Mouse (Mus musculus) neural tube, embryonic 14.5 days (tissue): ENCODE results near the gene Lrch1. TPM values are rescaled to one million over a fixed set of nuclear protein-coding genes. Genes with fewer than 3 reads are reported as not detected.

Source experiments
- ATAC-seq: fragments of 200-750 bp; cut with Nextera tagmentation; 2 replicates; pipeline ENCODE4 v1.8.0; 2017; ENCODE audit warnings: low read depth, mild to moderate bottlenecking, moderate TSS enrichment, moderate library complexity
- H3K27ac ChIP-seq: fragments of 300-500 bp; sonication (generic); 2 replicates; pipeline ENCODE4 v1.5.1; 2014; ENCODE audit warnings: low read depth, mild to moderate bottlenecking, control low read depth, low read length, moderate library complexity, mixed read lengths
- H3K27me3 ChIP-seq: fragments of 300-500 bp; sonication (generic); 2 replicates; pipeline ENCODE4 v1.6.1; 2014; ENCODE audit warnings: low read length; ENCODE audit not compliant: control insufficient read depth, insufficient read depth
- H3K36me3 ChIP-seq: fragments of 300-500 bp; sonication (generic); 2 replicates; pipeline ENCODE4 v1.6.1; 2014; ENCODE audit warnings: low read length, mixed read lengths; ENCODE audit not compliant: control insufficient read depth, insufficient read depth
- H3K4me1 ChIP-seq: fragments of 300-500 bp; sonication (generic); 2 replicates; pipeline ENCODE4 v1.6.1; 2014; ENCODE audit warnings: low read length; ENCODE audit not compliant: control insufficient read depth, insufficient read depth
- H3K4me2 ChIP-seq: fragments of 300-500 bp; sonication (generic); 2 replicates; pipeline ENCODE4 v1.6.1; 2014; ENCODE audit warnings: mild to moderate bottlenecking, low read depth, low read length, control low read depth
- H3K4me3 ChIP-seq: fragments of 300-500 bp; sonication (generic); 2 replicates; pipeline ENCODE4 v1.5.1; 2014; ENCODE audit warnings: low read depth, low read length, control low read depth, mixed read lengths
- H3K9ac ChIP-seq: fragments of 300-500 bp; sonication (generic); replicated peaks from 2 replicates; pipeline ENCODE4 v1.6.1; 2014; ENCODE audit warnings: low read depth, mild to moderate bottlenecking, control low read depth, low read length, mixed read lengths
- H3K9me3 ChIP-seq: fragments of 300-500 bp; sonication (generic); 2 replicates; pipeline ENCODE4 v1.6.1; 2016; ENCODE audit warnings: low read length; ENCODE audit not compliant: control insufficient read depth
- WGBS: fragments of 180-500 bp; shearing (Covaris S2); extraction: QIAGEN DNeasy Blood & Tissue Kit; methylation state at CpG from one replicate; pipeline ENCODE4 v1.1.7; 2014; 5-methylcytosine and 5-hydroxymethylcytosine counted together
- polyA plus RNA-seq: library from polyadenylated mRNA; unstranded; fragments of >200 nt; fragmentation: Nextera tagmentation; extraction: Ambion mirVana; gene quantifications from 2 replicates; pipeline ENCODE4 v1.2.1, GENCODE M21; 2014

Lrch1 gene
- polyA plus RNA-seq, 1 experiment from 2014 or later = 21.7 TPM

GRCm38 (mm10) chr14:74929739-74930138 is 17.9 kb downstream of the Lrch1 start:
- Histone ChIP-seq H3K4me2 (no peak overlapping the region), H3K9me3 (no peaks in the 10 kb centered on the region), H3K36me3 (no peaks in the 10 kb centered on the region), H3K4me1 (peaks cover 9% of the 10 kb centered on the region; the same call in 1 of the 2 replicates), H3K9ac (no peak overlapping the region), H3K27ac (no peak overlapping the region), H3K4me3 (no peak overlapping the region), H3K27me3 (no peaks in the 10 kb centered on the region)
- ATAC-seq = no peak
- WGBS = 81% methylated on average over 2 of the region's 2 CpGs

DNA sequence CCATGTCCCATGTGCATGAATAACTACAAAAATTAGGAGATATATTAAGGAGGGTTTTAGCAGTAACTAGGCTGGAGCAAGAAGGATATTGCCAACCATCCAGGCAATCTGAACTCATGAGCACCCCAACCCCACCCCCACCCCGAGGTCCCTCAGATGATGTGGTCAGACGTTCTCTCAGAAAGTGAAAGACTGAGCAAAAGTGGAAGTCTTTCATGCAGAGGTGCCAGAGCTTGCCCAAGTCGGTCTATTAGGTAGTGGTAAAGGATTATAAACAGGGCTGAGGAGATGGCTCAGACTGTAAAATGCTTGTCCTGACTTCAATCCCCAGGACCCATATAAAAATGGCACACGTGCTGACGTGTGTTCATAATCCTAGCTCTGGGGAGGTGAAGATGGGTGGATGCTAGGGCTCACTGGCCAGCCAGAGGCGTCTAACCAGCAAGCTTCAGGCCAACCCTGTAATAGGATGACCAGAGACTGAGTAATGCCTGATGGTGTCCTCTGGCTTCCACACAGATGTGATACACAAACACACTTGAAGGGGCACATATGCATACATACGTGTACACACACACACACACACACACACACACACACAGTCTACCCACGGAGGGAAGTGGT is 18.8 kb downstream of the Lrch1 start:
- Histone ChIP-seq H3K4me3 (no peak overlapping the region), H3K4me2 (no peak overlapping the region), H3K4me1 (peaks cover 9% of the 10 kb centered on the region; the same call in 1 of the 2 replicates), H3K36me3 (no peaks in the 10 kb centered on the region), H3K9me3 (no peaks in the 10 kb centered on the region), H3K27me3 (no peaks in the 10 kb centered on the region), H3K9ac (no peak overlapping the region), H3K27ac (no peak overlapping the region)
- WGBS = 96% methylated on average over 8 of the region's 8 CpGs
- no peak for ATAC-seq

GRCm38 (mm10) chr14:74926899-74927571 is 20.6 kb downstream of the Lrch1 start:
- Histone ChIP-seq H3K4me1 (peaks cover 9% of the 10 kb centered on the region; the same call in 1 of the 2 replicates), H3K4me2 (no peak overlapping the region), H3K9me3 (no peaks in the 10 kb centered on the region), H3K9ac (no peak overlapping the region), H3K27me3 (no peaks in the 10 kb centered on the region), H3K27ac (no peak overlapping the region), H3K36me3 (no peaks in the 10 kb centered on the region), H3K4me3 (no peak overlapping the region)
- WGBS = 42% methylated on average over 11 of the region's 11 CpGs
- peak; percentile 59; the same call in 1 of the 2 replicates for ATAC-seq

DNA sequence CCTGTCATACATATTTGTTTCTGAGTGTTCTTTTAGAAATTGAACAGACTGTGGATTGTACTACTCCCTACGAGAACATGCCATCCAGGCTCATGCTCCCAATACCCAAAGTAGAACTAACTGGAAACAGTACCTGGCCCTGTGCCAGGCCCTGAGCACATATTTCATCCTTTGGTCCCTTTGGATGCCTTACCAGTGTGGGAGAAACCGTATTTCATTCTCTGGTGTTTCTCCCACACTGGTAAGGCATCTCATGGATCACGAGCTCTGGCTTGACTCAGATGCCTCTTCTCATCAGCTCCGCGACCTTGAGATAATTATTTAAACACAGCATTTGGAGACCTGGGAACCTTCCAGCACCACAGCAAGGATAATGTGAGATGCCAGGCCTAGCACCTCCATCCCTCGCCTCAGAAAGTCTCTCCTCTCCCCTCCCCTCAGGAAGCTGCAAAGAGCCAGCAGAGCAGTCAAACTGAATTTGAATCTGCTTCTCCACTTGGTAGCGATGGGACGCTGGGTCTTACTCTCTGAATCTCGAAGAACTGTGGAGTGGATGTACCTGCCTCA is 21.6 kb downstream of the Lrch1 start:
- no peaks in the 10 kb centered on the region for H3K9me3 ChIP-seq
- H3K4me1 ChIP-seq = peaks cover 9% of the 10 kb centered on the region; the same call in 1 of the 2 replicates
- 57% methylated on average over 9 of the region's 9 CpGs for WGBS
- peak overlapping the region; percentile 4; the same call in 1 of the 2 replicates for H3K27ac ChIP-seq
- H3K4me2 ChIP-seq = no peak overlapping the region
- no peak overlapping the region for H3K9ac ChIP-seq
- H3K36me3 ChIP-seq = no peaks in the 10 kb centered on the region
- no peak for ATAC-seq
- H3K4me3 ChIP-seq = no peak overlapping the region
- no peaks in the 10 kb centered on the region for H3K27me3 ChIP-seq

DNA sequence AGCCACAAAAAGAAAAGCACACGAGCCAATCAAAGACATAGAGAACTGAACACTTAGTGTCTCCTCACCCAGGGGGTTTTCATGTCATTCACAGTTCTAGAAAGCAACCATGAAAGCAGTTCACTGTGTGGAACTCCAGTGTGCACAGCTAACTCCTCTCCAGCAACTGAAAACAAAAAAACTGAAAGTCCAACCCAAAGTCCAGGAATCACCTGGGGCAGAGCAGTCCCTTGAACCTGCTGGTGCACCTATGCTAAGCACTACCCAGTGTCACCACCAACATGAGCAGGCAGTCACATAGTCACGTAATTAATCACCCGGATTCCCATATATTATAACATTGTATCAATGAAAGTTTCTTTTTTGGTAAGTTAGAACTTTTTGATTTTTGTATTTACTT is 23.2 kb downstream of the Lrch1 start:
- no peaks in the 10 kb centered on the region for H3K9me3 ChIP-seq
- no peak overlapping the region for H3K27ac ChIP-seq
- no peaks in the 10 kb centered on the region for H3K27me3 ChIP-seq
- no peak overlapping the region for H3K4me3 ChIP-seq
- no peaks in the 10 kb centered on the region for H3K36me3 ChIP-seq
- 81% methylated on average over 3 of the region's 3 CpGs for WGBS
- H3K4me1 ChIP-seq = peaks cover 9% of the 10 kb centered on the region; the same call in 1 of the 2 replicates
- no peak for ATAC-seq
- no peak overlapping the region for H3K9ac ChIP-seq
- no peak overlapping the region for H3K4me2 ChIP-seq

GRCm38 (mm10) chr14:74924031-74924430 is 23.6 kb downstream of the Lrch1 start:
- Histone ChIP-seq H3K36me3 (no peaks in the 10 kb centered on the region), H3K27ac (no peak overlapping the region), H3K4me3 (no peak overlapping the region), H3K9me3 (no peaks in the 10 kb centered on the region), H3K4me1 (peaks cover 9% of the 10 kb centered on the region; the same call in 1 of the 2 replicates), H3K27me3 (no peaks in the 10 kb centered on the region), H3K9ac (no peak overlapping the region), H3K4me2 (no peak overlapping the region)
- WGBS = 76% methylated on average over 2 of the region's 2 CpGs
- ATAC-seq = no peak

GRCm38 (mm10) chr14:74922039-74922736 is 25.5 kb downstream of the Lrch1 start:
- peaks cover 9% of the 10 kb centered on the region; the same call in 1 of the 2 replicates for H3K4me1 ChIP-seq
- no peaks in the 10 kb centered on the region for H3K36me3 ChIP-seq
- H3K4me2 ChIP-seq = no peak overlapping the region
- WGBS = 68% methylated on average over 12 of the region's 12 CpGs
- no peak overlapping the region for H3K9ac ChIP-seq
- H3K9me3 ChIP-seq = no peaks in the 10 kb centered on the region
- no peaks in the 10 kb centered on the region for H3K27me3 ChIP-seq
- 0 out of 2 replicates have a peak overlapping the region, but pooled peaks have one; percentile 6 for H3K27ac ChIP-seq
- ATAC-seq = peak; percentile 50; the same call in 1 of the 2 replicates
- H3K4me3 ChIP-seq = no peak overlapping the region

DNA sequence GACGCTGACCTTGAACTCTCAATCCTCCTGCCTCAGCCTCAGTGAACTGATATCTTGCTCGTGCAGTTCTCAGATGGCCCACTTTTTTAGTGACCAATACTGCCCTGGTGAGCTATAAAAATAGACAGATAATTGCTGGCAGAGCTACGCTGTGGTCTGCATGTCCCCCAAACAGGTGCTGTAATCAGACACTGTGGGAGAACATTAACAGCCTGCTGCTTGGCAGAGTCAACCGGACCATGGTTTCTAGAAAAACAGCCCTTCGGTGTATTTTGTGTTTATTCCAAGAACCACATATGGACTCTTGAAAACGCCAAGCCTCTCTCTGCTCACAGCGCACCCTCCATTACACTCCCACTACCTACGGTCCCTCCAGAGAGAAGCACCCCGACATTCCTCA is 26.2 kb downstream of the Lrch1 start:
- 80% methylated on average over 9 of the region's 9 CpGs for WGBS
- no peak overlapping the region for H3K9ac ChIP-seq
- no peaks in the 10 kb centered on the region for H3K9me3 ChIP-seq
- ATAC-seq = peak; percentile 7; the same call in 1 of the 2 replicates
- H3K27ac ChIP-seq = no peak overlapping the region
- H3K36me3 ChIP-seq = no peaks in the 10 kb centered on the region
- no peaks in the 10 kb centered on the region for H3K27me3 ChIP-seq
- peaks cover 12% of the 10 kb centered on the region; the same call in 1 of the 2 replicates for H3K4me1 ChIP-seq
- no peak overlapping the region for H3K4me3 ChIP-seq
- H3K4me2 ChIP-seq = no peak overlapping the region
